Comparison of ENCODE assay signal across 8 mouse cellular contexts in genomic region chr10:81349961-81350350, GRCm38 (mm10). TPM values are rescaled to one million over a fixed set of nuclear protein-coding genes. Genes with fewer than 3 reads are reported as not detected.
DNase-seq lines count a peak whose midpoint lies in the region; ATAC-seq and TF ChIP-seq lines count a peak whose summit lies in the region.

No protein-coding gene starts in this region.

- peak overlapping the region; percentile 99 for H3K4me3 ChIP-seq in megakaryocyte, embryonic 14.5 days (replicated peaks)
- H3K4me3 ChIP-seq in limb, embryonic 12.5 days (replicated peaks): peak overlapping the region; percentile 94
- H3K4me3 ChIP-seq in small intestine, adult 2 months (ENCODE audit: low read depth, low read length): peak overlapping the region; percentile 75

- H3K27ac ChIP-seq in limb, embryonic 12.5 days: peak overlapping the region; percentile 81
- H3K27ac ChIP-seq in small intestine, adult 2 months (ENCODE audit: insufficient read depth, low read depth, low read length): peak overlapping the region; percentile 61

- 0% methylated on average over 28 of the region's 29 CpGs for WGBS in limb, embryonic 12.5 days
- 1% methylated on average over 29 of the region's 29 CpGs for whole genome bisulfite sequencing in small intestine, adult 2 months

- H3K4me1 ChIP-seq in megakaryocyte, embryonic 14.5 days: peaks cover 74% of the 10 kb centered on the region
- H3K4me1 ChIP-seq in limb, embryonic 12.5 days (replicated peaks): peaks cover 47% of the 10 kb centered on the region
- peaks cover 30% of the 10 kb centered on the region for H3K4me1 ChIP-seq in small intestine, adult 2 months (ENCODE audit: control insufficient read depth, insufficient read depth, insufficient read length, low read length)

- peak overlapping the region; percentile 92 for H3K4me2 ChIP-seq in limb, embryonic 12.5 days

- no peaks in the 10 kb centered on the region for H3K9me3 ChIP-seq in megakaryocyte, embryonic 14.5 days
- no peaks in the 10 kb centered on the region for H3K9me3 ChIP-seq in limb, embryonic 12.5 days

- no peak for ATAC-seq in megakaryocyte, adult 5-6 weeks (ENCODE audit: poor library complexity, severe bottlenecking)
- peak; percentile 4; the same call in 1 of the 2 replicates for ATAC-seq in limb, embryonic 12.5 days (ENCODE audit: insufficient number of reproducible peaks, insufficient read depth, low FRiP score, low TSS enrichment, low read depth)

- TF ChIP-seq POLR2A in small intestine, adult 2 months (IDR thresholded peaks at IDR 0.05; ENCODE audit: low read depth, low read length): no peak

- H3K27me3 ChIP-seq in megakaryocyte, embryonic 14.5 days (replicated peaks): no peaks in the 10 kb centered on the region
- H3K27me3 ChIP-seq in limb, embryonic 12.5 days: peaks cover 29% of the 10 kb centered on the region
- no peaks in the 10 kb centered on the region for H3K27me3 ChIP-seq in small intestine, adult 2 months (ENCODE audit: control insufficient read depth, insufficient read depth, low read length)

- peaks cover 39% of the 10 kb centered on the region for H3K36me3 ChIP-seq in megakaryocyte, embryonic 14.5 days (replicated peaks; ENCODE audit: low read length)
- H3K36me3 ChIP-seq in limb, embryonic 12.5 days: peaks cover 30% of the 10 kb centered on the region
- H3K36me3 ChIP-seq in small intestine, adult 2 months (ENCODE audit: control insufficient read depth, insufficient read depth, low read length): peaks cover 9% of the 10 kb centered on the region

- DNase-seq in cerebellum, adult 8-10 months: peak; percentile 58
- DNase-seq in cerebellum, postnatal 10 days: no peak
- DNase-seq in right cerebral cortex, postnatal 4 days: no peak
- no peak for DNase-seq in spleen, postnatal 4 days (ENCODE audit: low spot score in 2 of 2)

- peak overlapping the region; percentile 91 for H3K9ac ChIP-seq in limb, embryonic 12.5 days (replicated peaks)

- no peak for TF ChIP-seq CTCF in small intestine, adult 2 months (IDR thresholded peaks at IDR 0.05; ENCODE audit: extremely low read depth, insufficient read length, insufficient replicate concordance, low read depth, low read length)

RNA-seq across cellular contexts. Expression of gene Hmg20b, which starts 0.3 kb away (rescaled TPM):
- 302 and 601 TPM in 2 replicates for polyA plus RNA-seq in megakaryocyte, embryonic 14.5 days (2012; ENCODE audit: insufficient read depth, low replicate concordance)
- total RNA-seq in megakaryocyte, adult 5-6 weeks (2015): 27.4 and 33.0 TPM in 2 replicates
- total RNA-seq in megakaryocyte, adult 5-6 weeks (2017): 18.1 and 24.5 TPM in 2 replicates
- polyA plus RNA-seq in limb, embryonic 12.5 days (2016; fragmentation: Nextera tagmentation; extraction: Ambion mirVana): 122 TPM in 2 replicates
- polyA plus RNA-seq in small intestine, adult 2 months (2012; rRNA removed): 86.8 and 196 TPM in 2 replicates

RNA-seq across cellular contexts. Expression of gene Gipc3, which starts 6.9 kb away (rescaled TPM):
- 2.9 and 11.0 TPM in 2 replicates for polyA plus RNA-seq in megakaryocyte, embryonic 14.5 days (2012; ENCODE audit: insufficient read depth, low replicate concordance)
- not detected in 2 replicates for total RNA-seq in megakaryocyte, adult 5-6 weeks (2015)
- total RNA-seq in megakaryocyte, adult 5-6 weeks (2017): not detected in 2 replicates
- polyA plus RNA-seq in limb, embryonic 12.5 days (2016; fragmentation: Nextera tagmentation; extraction: Ambion mirVana): 0.05 TPM in 1 of 2 replicates, not detected in the other
- 0.67 and 1.2 TPM in 2 replicates for polyA plus RNA-seq in small intestine, adult 2 months (2012; rRNA removed)

RNA-seq across cellular contexts. Expression of gene Mfsd12, which starts 7.3 kb away (rescaled TPM):
- polyA plus RNA-seq in megakaryocyte, embryonic 14.5 days (2012; ENCODE audit: insufficient read depth, low replicate concordance): 20.2 and 44.1 TPM in 2 replicates
- total RNA-seq in megakaryocyte, adult 5-6 weeks (2015): 4.1 and 4.6 TPM in 2 replicates
- 7.4 TPM in 2 replicates for total RNA-seq in megakaryocyte, adult 5-6 weeks (2017)
- polyA plus RNA-seq in limb, embryonic 12.5 days (2016; fragmentation: Nextera tagmentation; extraction: Ambion mirVana): 12.5 and 13.3 TPM in 2 replicates
- polyA plus RNA-seq in small intestine, adult 2 months (2012; rRNA removed): 14.6 and 22.7 TPM in 2 replicates

RNA-seq across cellular contexts. Expression of gene 4930404N11Rik, which starts 15.7 kb away (rescaled TPM):
- 30.6 and 109 TPM in 2 replicates for polyA plus RNA-seq in megakaryocyte, embryonic 14.5 days (2012; ENCODE audit: insufficient read depth, low replicate concordance)
- total RNA-seq in megakaryocyte, adult 5-6 weeks (2015): 0.49 and 1.3 TPM in 2 replicates
- 0.37 and 0.49 TPM in 2 replicates for total RNA-seq in megakaryocyte, adult 5-6 weeks (2017)
- polyA plus RNA-seq in limb, embryonic 12.5 days (2016; fragmentation: Nextera tagmentation; extraction: Ambion mirVana): 0.76 and 0.79 TPM in 2 replicates
- 7.4 and 20.5 TPM in 2 replicates for polyA plus RNA-seq in small intestine, adult 2 months (2012; rRNA removed)

RNA-seq across cellular contexts. Expression of gene Tbxa2r, which starts 21.4 kb away (rescaled TPM):
- 87.5 and 153 TPM in 2 replicates for polyA plus RNA-seq in megakaryocyte, embryonic 14.5 days (2012; ENCODE audit: insufficient read depth, low replicate concordance)
- 0.34 and 0.85 TPM in 2 replicates for total RNA-seq in megakaryocyte, adult 5-6 weeks (2015)
- 0.07 and 0.28 TPM in 2 replicates for total RNA-seq in megakaryocyte, adult 5-6 weeks (2017)
- polyA plus RNA-seq in limb, embryonic 12.5 days (2016; fragmentation: Nextera tagmentation; extraction: Ambion mirVana): 2.2 and 2.6 TPM in 2 replicates
- polyA plus RNA-seq in small intestine, adult 2 months (2012; rRNA removed): 10.0 and 10.2 TPM in 2 replicates
